Mouse (Mus musculus): Measurements from ENCODE around the gene Sncg.
"Not testable (repeated sequence)": the region's sequence is repeated elsewhere in the genome, so short reads cannot be mapped to it uniquely, and the experiment has no call there.

Sncg gene

DNA sequence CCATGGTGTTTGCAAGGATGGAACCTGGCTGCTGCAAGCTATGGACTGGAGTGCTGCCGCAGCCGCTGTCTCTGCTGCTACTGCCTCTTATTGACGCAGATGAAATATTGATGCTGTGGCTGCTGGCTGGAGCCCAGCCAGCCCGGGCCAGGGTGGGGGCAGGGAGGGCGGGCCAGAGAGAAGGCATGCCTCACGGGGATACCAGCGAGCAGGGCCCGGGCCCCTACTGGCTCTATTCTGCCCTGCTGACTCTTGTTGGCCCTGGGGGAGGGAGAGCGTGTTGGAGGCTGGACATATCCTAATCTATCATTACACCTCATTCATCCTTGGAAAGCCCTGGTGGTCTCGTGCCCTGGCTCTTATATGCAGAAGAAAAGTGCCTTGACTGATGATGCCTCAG lies at the start of gene Sncg:
Sncg (minus strand) TSS at position 213 of the 400 bp plus-strand sequence.
- DNase-seq (ENCODE audit: low read depth, low spot score), result no peak

DNA sequence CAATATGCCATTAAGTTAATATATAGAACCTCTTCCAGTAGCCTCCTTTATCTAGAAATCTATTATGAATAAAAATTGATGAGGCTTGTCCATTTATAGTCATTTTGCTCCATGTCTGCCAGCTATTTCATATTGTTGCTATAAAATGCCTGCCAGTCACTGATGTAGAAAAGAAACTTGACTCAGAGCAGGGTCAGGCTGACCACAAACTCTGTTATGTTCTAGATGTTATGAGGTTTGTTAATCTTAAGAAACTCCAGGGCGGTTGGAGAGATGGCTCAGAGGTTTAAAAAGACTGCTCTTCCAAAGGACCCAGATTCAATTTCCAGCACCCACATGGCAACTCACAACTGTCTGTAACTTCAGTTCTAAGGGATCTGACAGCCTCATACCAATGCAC lies 46.5 kb upstream of the Sncg start:
- DNase-seq (ENCODE audit: low read depth, low spot score), result no peak

DNA sequence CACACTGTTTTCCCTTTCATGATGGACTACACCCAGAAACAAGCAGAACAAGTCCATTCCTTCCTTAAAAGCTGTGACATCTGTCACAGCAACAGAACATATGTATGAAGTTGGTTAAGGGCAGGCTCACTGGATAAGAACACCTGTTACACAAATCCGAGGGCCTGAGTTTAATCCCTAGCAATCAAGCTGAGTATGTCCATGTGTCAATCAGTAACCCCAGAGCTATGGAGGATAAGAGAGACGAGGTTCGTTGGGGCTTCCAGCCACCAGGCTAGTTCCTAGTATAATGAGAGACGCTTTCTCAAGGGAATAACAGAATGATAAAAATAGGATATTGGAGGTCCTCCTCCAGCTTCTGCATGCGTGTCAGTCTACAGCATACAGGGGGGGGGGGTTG lies 42.9 kb upstream of the Sncg start:
- DNase-seq (ENCODE audit: low read depth, low spot score), result no peak

DNA sequence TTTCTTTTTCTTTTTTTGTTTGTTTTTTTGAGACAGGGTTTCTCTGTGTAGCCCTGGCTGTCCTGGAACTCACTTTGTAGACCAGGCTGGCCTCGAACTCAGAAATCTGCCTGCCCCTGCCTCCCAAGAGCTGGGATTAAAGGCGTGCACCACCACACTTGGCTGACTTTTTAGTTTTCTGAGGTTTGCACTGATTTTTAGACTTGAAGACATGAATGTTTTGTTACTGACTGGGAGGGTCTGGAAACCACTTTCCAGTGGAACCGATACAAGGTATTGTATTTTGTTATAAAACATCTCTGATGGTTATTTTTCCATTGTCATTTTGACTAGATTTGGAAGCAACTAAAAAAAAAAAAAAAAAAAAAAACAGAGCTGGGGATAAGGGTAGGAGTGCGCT lies 42.4 kb upstream of the Sncg start:
- DNase-seq (ENCODE audit: low read depth, low spot score), result not testable (repeated sequence)

DNA sequence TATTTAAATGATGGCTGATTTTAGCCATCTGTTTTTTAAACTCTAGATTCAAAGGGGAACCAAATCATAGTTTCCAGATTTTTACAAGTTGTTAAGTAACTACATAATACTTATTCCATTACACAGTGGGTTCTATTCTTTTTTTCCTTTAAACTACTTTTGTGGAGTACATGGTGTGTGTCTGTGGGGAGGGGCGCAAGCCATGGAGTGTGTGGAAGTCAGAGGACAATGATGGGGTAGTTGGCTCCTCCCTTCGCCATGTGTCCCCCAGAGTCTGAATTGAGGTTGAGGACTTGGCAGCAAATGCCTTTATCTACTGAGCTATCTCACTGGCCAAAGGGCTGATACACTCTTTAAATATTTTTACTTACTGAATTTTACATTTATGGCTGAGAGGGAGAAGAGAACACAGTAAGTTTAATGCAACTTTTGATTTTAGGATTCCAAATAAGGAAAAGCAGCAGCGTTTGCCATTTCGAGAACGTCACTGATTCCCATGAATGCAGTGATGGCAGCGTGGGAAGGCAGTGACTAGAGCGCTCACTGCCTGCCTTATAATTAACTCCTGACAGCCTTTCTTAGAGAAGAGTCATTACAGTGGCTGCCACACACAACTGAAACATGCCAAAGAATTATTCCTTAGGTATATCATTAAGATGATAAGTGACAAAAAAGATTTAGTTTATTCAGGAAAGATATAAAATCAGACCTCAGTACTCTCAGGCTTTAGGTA lies 37.7 kb upstream of the Sncg start:
- no peak for DNase-seq (ENCODE audit: low read depth, low spot score)

DNA sequence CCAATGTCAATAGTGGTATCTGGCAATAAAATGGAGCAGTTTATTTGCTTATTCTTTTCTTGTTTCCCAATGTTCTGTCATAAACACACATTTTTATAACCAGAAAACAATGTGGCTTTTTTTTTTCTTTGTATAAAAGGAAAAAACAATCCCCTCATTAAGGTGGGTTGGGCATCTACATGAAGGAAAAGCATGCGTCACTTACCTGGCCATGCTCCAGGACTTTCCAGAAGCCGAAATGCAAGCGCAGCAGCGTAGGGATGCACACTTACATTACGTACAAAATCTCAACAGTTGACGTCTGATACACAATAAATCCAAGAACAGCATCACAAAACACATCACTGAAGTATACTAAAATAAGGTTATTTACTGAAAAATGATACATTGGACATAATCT lies 36.1 kb upstream of the Sncg start:
- DNase-seq (ENCODE audit: low read depth, low spot score), result no peak

DNA sequence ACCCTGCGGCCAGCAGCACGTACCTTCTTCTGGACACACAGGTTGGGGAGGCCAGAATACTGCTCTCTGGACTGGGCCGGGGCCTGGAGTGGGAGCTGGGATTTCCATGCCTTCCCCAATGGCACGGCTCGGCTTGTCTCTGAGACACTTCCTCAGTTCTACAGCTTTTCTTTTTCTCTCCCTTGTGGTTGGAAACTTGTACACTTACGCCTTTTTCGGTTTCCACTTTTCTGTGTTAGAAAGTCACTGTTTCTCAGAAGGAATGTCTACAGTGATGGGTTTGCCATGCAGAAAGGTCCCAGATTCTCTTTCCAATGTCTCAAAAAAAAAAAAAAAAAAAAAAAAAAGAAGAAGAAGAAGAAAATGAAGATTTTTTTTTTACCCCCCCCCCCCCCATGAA lies 28.8 kb upstream of the Sncg start:
- no peak for DNase-seq (ENCODE audit: low read depth, low spot score)

DNA sequence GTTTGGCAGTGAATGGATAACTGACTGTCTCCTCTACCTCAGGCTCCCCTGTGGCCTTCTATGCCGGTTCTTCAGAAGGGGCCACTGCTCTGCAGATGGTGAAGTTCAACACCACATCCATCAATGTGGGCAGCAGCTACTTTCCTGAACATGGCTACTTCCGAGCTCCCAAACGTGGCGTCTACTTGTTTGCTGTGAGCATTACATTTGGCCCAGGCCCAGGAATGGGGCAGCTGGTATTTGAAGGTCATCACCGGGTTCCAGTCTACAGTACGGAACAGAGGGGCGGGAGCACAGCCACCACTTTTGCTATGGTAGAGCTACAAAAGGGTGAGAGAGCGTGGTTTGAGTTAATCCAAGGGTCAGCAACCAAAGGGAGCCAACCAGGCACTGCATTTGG lies 28.3 kb upstream of the Sncg start:
- DNase-seq (ENCODE audit: low read depth, low spot score), result no peak

DNA sequence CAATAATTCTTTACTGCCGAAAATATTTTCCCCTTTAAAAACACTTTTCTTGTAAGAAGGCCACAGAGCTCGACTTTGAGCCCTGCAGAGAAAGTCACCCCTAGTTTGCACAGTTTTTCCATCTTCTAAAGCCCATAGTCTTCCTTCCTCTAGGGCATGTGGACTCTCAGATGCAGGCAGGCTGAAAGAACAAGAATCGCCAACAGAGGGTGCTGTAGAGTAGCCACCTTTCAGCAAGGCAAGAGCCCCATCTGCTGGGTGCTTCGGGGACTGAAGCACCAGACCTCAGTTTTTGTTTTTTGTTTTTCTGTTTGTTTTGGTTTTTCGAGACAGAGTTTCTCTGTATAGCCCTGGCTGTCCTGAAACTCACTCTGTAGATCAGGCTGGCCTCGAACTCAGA lies 26.5 kb upstream of the Sncg start:
- peak; percentile 93 for DNase-seq (ENCODE audit: low read depth, low spot score)

DNA sequence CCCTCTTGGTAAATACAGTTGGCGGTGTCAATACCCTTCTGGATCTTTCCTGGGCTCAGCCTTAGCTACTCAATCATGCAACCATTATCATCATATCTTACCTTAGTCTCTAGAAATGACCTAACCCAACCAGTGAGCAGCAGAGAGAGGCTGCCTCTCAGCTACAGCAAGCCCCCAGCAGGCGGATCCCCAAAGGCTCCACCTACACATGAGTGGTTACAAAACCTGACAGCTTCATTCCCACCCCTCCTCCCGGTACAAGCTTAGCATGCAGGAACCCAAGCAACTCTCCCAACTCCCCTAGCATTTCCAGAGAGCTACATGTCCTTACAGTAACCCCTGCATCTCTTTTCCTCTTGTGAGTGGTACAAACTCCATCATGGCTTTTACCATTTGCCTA lies 25.4 kb upstream of the Sncg start:
- peak; percentile 58 for DNase-seq (ENCODE audit: low read depth, low spot score)

DNA sequence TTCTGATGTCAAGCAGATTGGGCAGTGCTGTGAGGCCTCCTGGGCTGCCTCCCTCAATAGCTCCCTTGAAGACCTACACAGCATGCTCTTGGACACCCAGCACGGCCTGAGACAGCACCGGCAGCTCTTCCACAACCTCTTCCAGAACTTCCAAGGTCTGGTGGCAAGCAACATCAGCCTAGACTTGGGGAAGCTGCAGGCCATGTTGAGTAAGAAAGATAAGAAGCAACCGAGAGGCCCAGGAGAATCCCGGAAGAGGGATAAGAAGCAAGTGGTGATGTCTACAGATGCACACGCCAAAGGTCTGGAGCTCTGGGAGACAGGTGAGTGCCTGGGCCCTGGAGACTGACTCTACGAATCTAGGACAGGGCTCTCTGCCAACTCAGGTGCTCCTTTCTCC lies 24.7 kb upstream of the Sncg start:
- DNase-seq (ENCODE audit: low read depth, low spot score), result no peak

DNA sequence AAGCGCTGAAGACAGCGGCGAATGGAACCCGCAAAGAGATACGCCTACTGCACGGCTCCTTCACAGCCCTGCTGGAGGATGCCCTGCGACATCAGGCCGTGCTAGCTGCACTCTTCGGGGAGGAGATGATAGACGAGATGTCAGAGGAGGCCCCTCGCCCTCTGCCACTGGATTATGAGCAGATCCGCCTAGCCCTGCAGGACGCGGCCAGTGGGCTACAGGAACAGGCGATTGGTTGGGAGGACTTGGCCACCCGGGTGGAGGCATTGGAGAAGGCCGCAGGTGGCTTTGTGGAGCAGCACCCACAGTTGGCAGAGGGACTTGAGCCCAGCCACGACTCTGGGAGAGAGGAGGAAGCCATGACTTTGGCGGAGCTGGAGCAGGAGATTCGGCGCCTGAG lies 24.3 kb upstream of the Sncg start:
- DNase-seq (ENCODE audit: low read depth, low spot score), result peak; percentile 46

DNA sequence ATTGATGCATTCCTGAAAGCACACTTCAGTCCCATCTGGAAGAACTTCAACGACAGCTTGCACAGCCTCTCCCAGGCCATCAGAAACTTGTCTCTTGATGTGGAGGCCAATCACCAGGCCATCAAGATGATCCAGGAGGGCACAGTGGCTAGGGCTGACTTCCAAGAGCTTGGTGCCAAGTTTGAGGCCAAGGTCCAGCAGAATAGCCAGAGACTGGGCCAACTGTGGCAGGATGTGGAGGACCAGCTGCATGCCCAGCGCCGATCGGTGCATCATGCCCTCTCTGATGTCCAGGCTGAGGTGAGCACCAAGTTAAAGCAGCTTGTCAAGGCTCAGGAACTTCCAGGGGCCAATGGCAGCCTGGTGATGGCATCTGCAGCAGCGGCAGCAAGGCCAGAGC lies 23.3 kb upstream of the Sncg start:
- DNase-seq (ENCODE audit: low read depth, low spot score), result no peak

DNA sequence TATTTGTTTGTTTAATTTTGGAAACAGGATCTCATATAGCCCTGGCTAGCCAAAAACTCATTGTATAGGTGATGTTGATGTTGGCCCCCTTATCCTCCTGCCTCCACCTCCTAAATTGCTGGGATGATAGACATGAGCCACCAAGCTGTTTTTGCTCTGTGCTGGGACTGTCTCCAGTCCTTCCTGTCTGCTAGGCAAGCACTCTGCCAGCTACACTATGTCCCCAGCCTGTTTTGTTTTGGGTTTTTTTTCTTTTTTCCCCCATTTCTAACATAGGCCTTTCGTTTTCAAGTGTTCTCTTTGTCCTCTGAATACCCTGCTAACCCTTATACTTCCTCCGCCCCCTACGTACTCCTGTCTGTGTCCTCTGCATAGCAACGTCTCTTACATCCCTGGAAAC lies 18.7 kb upstream of the Sncg start:
- no peak for DNase-seq (ENCODE audit: low read depth, low spot score)

DNA sequence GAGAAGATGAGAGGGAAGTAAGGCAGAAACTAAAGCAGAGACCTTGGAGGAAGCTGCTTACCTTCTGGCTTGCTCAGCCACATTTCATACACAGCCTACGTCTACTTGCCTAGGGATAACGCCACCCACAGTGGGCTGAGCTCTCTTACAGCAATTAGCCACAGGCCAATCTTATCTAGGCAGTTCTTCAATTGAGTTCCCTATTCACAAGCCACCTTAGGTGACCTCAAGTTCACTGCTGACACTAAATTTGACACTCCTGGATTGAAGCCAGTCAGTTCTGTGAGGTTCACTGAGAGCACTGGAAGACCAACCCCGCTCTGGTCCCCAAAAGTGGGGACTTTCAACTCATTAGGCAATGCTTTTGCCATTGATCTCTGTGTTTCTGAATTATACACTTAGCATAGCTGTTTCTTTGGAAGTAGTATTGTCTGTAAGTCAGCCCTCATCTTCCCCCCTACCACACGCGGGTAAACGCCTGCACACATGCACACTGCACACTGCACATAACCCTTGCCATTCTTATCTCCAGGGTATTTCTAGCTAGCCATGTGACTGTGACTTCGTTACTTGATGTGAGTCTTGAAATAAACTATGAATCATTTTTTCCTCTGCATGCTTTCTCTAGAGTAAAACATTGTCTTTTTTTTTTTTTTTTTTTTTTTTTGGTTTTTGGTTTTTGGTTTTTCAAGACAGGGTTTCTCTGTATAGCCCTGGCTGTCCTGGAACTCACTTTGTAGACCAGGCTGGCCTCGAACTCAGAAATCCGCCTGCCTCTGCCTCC lies 8.5 kb upstream of the Sncg start:
- peak; percentile 32 for DNase-seq (ENCODE audit: low read depth, low spot score)

DNA sequence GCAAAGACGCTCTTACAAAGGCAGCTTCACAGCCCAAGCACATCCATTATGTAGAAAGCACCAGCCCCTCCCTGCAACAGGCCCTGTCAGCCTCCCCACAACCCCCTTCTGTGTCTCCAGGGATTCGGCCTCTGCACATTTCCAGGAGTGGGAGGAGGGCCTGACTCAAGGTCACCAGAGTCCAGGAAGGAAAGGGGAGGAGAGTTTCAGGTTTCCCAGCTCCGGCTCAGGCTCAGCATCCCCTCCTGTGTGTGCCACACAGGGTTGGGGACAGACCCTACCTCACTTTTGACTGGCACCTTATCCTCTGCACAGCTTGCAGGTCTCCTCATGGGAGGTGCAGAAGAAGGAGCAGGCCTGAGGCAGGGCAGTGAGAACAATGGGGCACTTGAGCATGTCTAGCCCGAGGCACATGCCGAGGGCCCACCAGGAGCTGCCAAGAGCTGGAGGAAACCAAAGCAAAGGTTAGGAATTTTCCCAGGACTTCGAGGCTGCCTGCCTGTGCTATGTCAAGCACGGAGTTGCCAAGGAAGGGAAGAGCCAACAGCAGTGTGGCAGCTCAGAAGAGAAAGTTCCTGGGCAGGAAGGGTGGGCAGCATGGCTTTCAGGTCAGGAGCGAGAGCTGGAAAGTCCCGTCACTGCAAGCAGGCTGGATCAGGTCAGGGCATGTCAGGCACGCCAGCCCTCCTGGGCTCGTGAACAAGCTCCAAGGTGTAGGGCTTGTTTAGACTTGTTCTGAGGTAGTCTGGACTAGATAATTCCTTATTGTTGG lies 4.2 kb upstream of the Sncg start:
- DNase-seq (ENCODE audit: low read depth, low spot score), result peak; percentile 95

DNA sequence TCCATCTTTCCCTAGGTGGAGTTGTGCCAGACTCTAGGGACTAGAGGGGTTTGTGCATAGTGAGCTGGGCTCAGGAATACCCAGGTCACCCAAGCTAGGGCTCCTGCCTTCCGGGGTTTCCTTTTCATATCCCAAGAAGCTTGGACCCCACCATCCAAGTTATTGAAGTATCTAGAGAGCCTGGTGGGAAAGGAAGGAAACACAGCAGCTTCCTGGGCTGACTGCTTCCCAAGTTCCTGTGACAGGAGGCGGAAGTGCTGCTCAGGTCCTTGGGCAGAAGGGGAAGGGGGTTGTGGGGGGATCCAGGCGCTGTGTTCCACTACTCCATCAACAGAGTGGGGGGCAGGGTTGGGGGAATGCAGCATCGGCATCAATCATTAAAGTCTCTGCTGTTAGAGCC lies 2.5 kb upstream of the Sncg start:
- DNase-seq (ENCODE audit: low read depth, low spot score), result no peak

DNA sequence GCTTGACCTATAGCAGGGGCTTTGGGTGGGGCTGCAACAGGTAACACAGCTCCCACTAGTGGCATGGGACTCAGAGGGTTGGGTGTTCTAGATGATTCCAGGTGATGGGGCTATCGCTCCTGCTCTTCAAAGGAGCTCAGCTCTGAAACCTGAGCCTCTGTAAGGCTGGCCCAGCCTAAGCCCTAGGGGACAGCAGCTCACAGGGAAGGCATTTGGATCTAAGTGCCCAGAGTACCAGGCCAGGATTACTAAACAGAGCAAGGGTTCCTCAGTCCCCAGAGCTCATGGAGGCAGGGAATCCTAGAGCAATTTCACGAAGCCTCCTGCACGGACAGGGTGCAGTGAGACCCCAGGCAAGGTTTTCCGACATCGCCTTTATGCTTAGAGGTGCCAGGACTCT lies 1.4 kb upstream of the Sncg start:
- no peak for DNase-seq (ENCODE audit: low read depth, low spot score)

DNA sequence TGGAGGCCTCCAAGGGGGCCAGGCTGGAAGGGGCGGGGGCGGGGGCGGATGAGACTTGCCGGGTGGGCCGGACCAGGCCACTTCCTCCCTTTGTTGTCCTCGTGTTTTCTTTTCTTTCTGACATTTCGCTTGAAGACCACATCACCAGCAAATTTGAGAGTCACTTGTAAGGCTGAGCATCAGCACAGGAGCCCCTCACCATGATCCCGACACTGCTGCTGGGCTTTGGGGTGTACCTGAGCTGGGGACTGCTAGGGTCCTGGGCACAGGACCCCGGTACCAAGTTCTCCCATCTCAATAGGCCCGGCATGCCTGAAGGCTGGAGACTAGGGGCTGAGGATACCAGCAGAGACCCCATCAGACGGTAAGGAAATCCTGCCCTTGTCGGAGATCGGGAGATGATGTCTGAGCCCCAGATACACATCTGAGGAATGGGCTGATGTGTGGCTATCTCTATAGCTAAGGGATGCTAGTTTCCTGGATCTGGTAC lies 871 bp upstream of the Sncg start, which contains the start of gene Mmrn2:
Mmrn2 (plus strand) TSS at position 51 of the 490 bp plus-strand sequence.
- no peak for DNase-seq (ENCODE audit: low read depth, low spot score)

DNA sequence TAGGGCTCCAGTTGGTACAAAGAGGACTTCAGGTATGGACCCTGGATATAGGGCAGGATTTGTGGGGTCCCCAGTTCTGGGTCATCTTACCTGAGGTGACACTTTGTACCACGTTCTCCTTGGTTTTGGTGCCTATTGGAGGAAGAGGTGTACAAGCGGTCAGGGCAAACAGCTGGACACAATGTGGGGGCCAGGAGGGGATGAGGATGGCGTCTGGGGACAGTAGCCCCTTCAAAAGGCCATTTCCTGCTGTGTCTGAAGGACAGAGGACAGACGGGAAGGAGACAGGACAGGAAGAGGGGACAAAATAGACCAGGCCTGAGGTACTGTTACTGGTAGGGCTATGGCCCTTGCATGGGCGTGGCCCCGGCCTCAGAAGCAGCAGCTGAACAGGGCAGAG lies 1.0 kb downstream of the Sncg start:
- DNase-seq (ENCODE audit: low read depth, low spot score), result no peak

DNA sequence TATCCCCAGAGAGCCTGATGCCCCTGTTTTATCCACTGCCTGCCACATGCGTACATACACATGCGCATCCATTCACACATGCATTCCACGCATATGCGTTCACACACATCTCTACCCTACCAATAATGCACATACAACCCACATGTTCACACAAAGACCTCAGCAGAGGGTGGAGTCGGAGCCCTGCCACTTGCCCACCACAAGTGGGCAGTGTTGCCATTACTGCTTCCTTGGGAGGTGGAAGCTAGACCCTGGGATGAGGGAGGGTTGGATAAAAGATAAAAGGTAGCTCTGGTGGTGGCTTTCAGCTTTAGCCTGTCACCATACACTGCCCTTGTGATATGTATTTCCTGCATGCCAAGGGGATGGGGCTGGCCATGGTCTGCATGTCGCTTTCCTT lies 1.9 kb downstream of the Sncg start:
- peak; percentile 87 for DNase-seq (ENCODE audit: low read depth, low spot score)

DNA sequence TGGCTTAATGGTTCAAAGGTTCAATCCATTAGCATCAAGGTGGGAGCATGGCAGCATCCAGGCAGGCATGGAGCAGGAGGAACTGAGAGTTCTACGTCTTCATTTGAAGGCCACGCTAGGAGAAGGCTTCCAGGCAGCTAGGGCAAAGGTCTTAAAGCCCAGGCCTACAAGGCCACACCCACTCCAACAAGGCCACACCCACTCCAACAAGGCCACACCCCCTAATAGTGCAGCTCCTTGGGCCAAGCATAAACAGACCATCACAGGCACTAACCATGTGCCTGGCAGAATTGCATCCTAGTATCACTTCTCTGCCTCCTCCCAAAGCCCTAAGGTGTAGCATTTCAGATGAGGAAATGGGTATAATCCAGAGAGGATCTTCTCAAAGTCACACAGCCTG lies 2.8 kb downstream of the Sncg start:
- DNase-seq (ENCODE audit: low read depth, low spot score), result peak; percentile 60
